Mouse (Mus musculus): ENCODE results near the gene Ear2. TPM values are rescaled to one million over a fixed set of nuclear protein-coding genes. Genes with fewer than 3 reads are reported as not detected.
"Not testable (repeated sequence)": the region's sequence is repeated elsewhere in the genome, so short reads cannot be mapped to it uniquely, and the experiment has no call there.

The Ear2 gene
- not detected in 2 replicates for polyA plus RNA-seq (2014; fragmentation: Nextera tagmentation; extraction: Ambion mirVana)

DNA sequence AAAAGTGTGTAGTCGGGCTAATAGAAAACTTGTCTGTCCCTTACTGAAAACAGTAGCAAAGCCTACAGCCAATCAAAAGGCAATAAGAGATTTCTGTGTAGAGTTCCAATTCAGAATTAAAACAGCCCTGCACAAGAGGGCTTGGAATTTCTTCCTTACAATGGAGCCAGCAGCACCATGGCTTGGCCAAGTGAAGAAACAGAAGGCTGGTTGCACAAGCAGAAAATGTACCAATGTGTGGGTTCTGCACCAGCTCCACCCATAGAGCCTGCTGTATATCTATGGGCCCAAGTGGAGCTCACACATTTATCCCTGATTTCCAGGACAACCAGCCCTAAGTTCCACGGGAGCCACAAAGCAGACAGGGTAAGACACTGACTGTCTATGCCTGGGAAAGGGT is at the start of gene Ear2:
Gene Ear2, plus strand, starts transcription at position 301 of the 400 bp plus-strand sequence.
- H3K4me3 ChIP-seq (ENCODE audit: low read depth, low read length); H3K9ac ChIP-seq (ENCODE audit: low read length); H3K4me2 ChIP-seq (ENCODE audit: low read length); H3K27me3 ChIP-seq (replicated peaks; ENCODE audit: control insufficient read depth, insufficient read depth, low read length); H3K4me1 ChIP-seq (replicated peaks; ENCODE audit: control insufficient read depth, insufficient read depth, low read length); H3K9me3 ChIP-seq (ENCODE audit: control insufficient read depth, low read length); H3K27ac ChIP-seq (ENCODE audit: low read depth); ATAC-seq (replicated peaks; ENCODE audit: low FRiP score, low TSS enrichment, low read depth); H3K36me3 ChIP-seq (ENCODE audit: control insufficient read depth, insufficient read depth, low read length); DNase-seq (ENCODE audit: low spot score): not testable (repeated sequence)
- WGBS = 81% methylated on average over 2 of the region's 2 CpGs

DNA sequence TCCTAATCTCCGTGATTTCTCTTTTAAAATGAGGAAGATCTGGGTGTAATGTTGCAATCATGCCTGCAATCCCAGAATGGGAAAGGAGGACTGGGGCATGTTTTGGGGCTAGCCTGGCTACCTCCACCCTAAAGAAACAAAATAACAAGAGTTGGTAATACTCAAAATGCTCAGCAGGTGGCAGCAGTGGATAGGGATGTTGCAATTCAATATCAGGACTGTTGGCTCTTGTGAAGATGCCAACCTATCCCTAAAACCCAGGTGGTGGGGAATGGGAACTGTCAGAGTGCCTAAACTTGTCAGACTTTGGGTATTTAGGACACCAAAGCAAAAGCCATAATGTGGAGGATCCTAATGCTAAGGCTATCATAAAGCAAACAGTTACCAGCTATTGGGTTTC is 34.6 kb upstream of the Ear2 start:
- H3K27me3 ChIP-seq (replicated peaks; ENCODE audit: control insufficient read depth, insufficient read depth, low read length); H3K4me3 ChIP-seq (ENCODE audit: low read depth, low read length); ATAC-seq (replicated peaks; ENCODE audit: low FRiP score, low TSS enrichment, low read depth); H3K4me2 ChIP-seq (ENCODE audit: low read length); H3K9ac ChIP-seq (ENCODE audit: low read length); H3K9me3 ChIP-seq (ENCODE audit: control insufficient read depth, low read length); H3K4me1 ChIP-seq (replicated peaks; ENCODE audit: control insufficient read depth, insufficient read depth, low read length); H3K36me3 ChIP-seq (ENCODE audit: control insufficient read depth, insufficient read depth, low read length); H3K27ac ChIP-seq (ENCODE audit: low read depth): not testable (repeated sequence)
- peak; percentile 54 for DNase-seq (ENCODE audit: low spot score)
- WGBS = 73% methylated on average over 1 of the region's 1 CpGs

DNA sequence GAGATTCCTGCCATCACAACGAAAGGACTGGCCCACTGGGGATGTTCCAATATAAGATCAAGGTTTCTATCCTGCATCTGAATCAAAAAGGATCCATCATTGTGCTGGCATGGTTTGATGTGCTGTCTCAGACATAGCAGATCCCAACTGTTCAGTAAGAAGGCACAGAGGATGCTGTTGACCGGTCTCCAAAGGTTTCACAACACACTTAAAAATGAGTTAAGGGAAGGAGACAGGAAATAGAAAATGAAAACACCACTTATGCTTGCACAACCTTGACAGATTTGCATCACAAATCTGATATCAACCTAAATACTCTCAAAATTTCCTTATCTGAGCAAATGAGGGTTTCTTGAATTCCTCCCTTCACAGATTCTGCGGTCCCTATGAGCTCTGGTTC is 31.9 kb upstream of the Ear2 start:
- 86% methylated on average over 1 of the region's 3 CpGs for WGBS
- not testable (repeated sequence) for H3K4me2 ChIP-seq (ENCODE audit: low read length); DNase-seq (ENCODE audit: low spot score); H3K4me1 ChIP-seq (replicated peaks; ENCODE audit: control insufficient read depth, insufficient read depth, low read length); H3K27me3 ChIP-seq (replicated peaks; ENCODE audit: control insufficient read depth, insufficient read depth, low read length); H3K9ac ChIP-seq (ENCODE audit: low read length); ATAC-seq (replicated peaks; ENCODE audit: low FRiP score, low TSS enrichment, low read depth); H3K4me3 ChIP-seq (ENCODE audit: low read depth, low read length); H3K27ac ChIP-seq (ENCODE audit: low read depth); H3K9me3 ChIP-seq (ENCODE audit: control insufficient read depth, low read length); H3K36me3 ChIP-seq (ENCODE audit: control insufficient read depth, insufficient read depth, low read length)

DNA sequence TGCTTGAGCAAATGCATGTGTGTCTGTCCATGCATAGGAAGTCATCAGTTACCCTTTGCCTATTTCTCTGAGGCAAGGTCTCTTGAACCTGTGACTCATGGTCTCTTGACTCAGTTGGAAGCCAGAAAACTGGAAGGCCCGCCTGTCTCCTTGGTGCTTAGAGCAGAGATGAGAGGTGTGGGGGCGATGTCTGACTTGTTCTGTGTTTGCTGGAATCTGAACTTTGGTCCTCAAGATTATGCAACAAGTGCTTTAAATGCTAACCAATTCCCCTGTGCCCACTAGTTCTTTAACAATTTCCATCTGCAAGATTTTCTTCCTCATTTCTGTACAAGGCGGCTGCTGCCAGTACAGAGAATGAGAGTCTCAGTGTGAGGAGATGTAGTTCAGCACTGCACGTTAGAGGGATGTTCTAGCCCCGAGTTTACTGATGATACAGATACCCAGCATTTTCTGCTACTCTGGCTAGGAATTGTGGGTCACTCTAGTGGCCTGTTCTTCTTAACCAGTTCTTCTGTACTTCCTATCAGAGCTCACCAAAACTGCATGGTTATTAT is 24.6 kb upstream of the Ear2 start:
- H3K4me1 ChIP-seq (replicated peaks; ENCODE audit: control insufficient read depth, insufficient read depth, low read length); H3K36me3 ChIP-seq (ENCODE audit: control insufficient read depth, insufficient read depth, low read length); H3K9me3 ChIP-seq (ENCODE audit: control insufficient read depth, low read length); H3K4me2 ChIP-seq (ENCODE audit: low read length); H3K27ac ChIP-seq (ENCODE audit: low read depth); ATAC-seq (replicated peaks; ENCODE audit: low FRiP score, low TSS enrichment, low read depth); H3K9ac ChIP-seq (ENCODE audit: low read length); H3K27me3 ChIP-seq (replicated peaks; ENCODE audit: control insufficient read depth, insufficient read depth, low read length); H3K4me3 ChIP-seq (ENCODE audit: low read depth, low read length); DNase-seq (ENCODE audit: low spot score): not testable (repeated sequence)
- WGBS = 71% methylated on average over 5 of the region's 5 CpGs

- DNase-seq (ENCODE audit: low spot score); H3K9ac ChIP-seq (ENCODE audit: low read length); ATAC-seq (replicated peaks; ENCODE audit: low FRiP score, low TSS enrichment, low read depth); H3K4me3 ChIP-seq (ENCODE audit: low read depth, low read length); H3K36me3 ChIP-seq (ENCODE audit: control insufficient read depth, insufficient read depth, low read length); H3K27me3 ChIP-seq (replicated peaks; ENCODE audit: control insufficient read depth, insufficient read depth, low read length); H3K4me2 ChIP-seq (ENCODE audit: low read length); H3K27ac ChIP-seq (ENCODE audit: low read depth); H3K4me1 ChIP-seq (replicated peaks; ENCODE audit: control insufficient read depth, insufficient read depth, low read length); H3K9me3 ChIP-seq (ENCODE audit: control insufficient read depth, low read length): not testable (repeated sequence)
- WGBS = 72% methylated on average over 1 of the region's 1 CpGs
Measured at GRCm38 (mm10) chr14:44086588-44086987, 15.9 kb upstream of the Ear2 start.

DNA sequence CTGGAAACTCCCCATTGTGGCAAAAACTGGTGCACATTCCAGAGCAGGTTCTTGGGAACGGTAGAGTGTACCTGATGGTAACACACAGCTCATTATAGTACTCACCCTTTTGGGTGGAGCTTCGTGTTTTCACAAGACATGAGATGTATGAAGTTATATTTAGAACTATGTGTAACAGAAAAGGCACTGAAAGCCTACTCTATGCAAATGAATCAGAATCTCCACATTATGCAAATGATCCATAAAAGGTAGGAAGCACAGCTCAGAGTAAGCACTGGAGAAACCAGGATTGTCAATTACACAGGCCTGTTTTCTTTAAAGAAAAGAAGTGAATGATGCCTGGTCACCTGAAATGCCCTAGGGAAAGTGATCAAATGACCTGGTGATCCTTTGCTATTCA is 14.9 kb upstream of the Ear2 start:
- not testable (repeated sequence) for H3K36me3 ChIP-seq (ENCODE audit: control insufficient read depth, insufficient read depth, low read length); H3K4me3 ChIP-seq (ENCODE audit: low read depth, low read length); DNase-seq (ENCODE audit: low spot score); H3K4me2 ChIP-seq (ENCODE audit: low read length); H3K9ac ChIP-seq (ENCODE audit: low read length); H3K27ac ChIP-seq (ENCODE audit: low read depth); H3K27me3 ChIP-seq (replicated peaks; ENCODE audit: control insufficient read depth, insufficient read depth, low read length); H3K4me1 ChIP-seq (replicated peaks; ENCODE audit: control insufficient read depth, insufficient read depth, low read length); H3K9me3 ChIP-seq (ENCODE audit: control insufficient read depth, low read length); ATAC-seq (replicated peaks; ENCODE audit: low FRiP score, low TSS enrichment, low read depth)
- WGBS = 79% methylated on average over 2 of the region's 2 CpGs

- not testable (repeated sequence) for DNase-seq (ENCODE audit: low spot score); H3K27ac ChIP-seq (ENCODE audit: low read depth); H3K9ac ChIP-seq (ENCODE audit: low read length); H3K4me3 ChIP-seq (ENCODE audit: low read depth, low read length); H3K36me3 ChIP-seq (ENCODE audit: control insufficient read depth, insufficient read depth, low read length); H3K27me3 ChIP-seq (replicated peaks; ENCODE audit: control insufficient read depth, insufficient read depth, low read length); H3K9me3 ChIP-seq (ENCODE audit: control insufficient read depth, low read length); H3K4me2 ChIP-seq (ENCODE audit: low read length); H3K4me1 ChIP-seq (replicated peaks; ENCODE audit: control insufficient read depth, insufficient read depth, low read length); ATAC-seq (replicated peaks; ENCODE audit: low FRiP score, low TSS enrichment, low read depth)
- 71% methylated on average over 1 of the region's 1 CpGs for WGBS
Measured at GRCm38 (mm10) chr14:44091524-44091923, 10.9 kb upstream of the Ear2 start.

GRCm38 (mm10) chr14:44094445-44094844 is 8.0 kb upstream of the Ear2 start:
- H3K4me3 ChIP-seq (ENCODE audit: low read depth, low read length); H3K9ac ChIP-seq (ENCODE audit: low read length); H3K27ac ChIP-seq (ENCODE audit: low read depth); H3K4me2 ChIP-seq (ENCODE audit: low read length); H3K4me1 ChIP-seq (replicated peaks; ENCODE audit: control insufficient read depth, insufficient read depth, low read length); ATAC-seq (replicated peaks; ENCODE audit: low FRiP score, low TSS enrichment, low read depth); DNase-seq (ENCODE audit: low spot score); H3K27me3 ChIP-seq (replicated peaks; ENCODE audit: control insufficient read depth, insufficient read depth, low read length); H3K36me3 ChIP-seq (ENCODE audit: control insufficient read depth, insufficient read depth, low read length); H3K9me3 ChIP-seq (ENCODE audit: control insufficient read depth, low read length): not testable (repeated sequence)
- 17% methylated on average over 5 of the region's 5 CpGs for WGBS

DNA sequence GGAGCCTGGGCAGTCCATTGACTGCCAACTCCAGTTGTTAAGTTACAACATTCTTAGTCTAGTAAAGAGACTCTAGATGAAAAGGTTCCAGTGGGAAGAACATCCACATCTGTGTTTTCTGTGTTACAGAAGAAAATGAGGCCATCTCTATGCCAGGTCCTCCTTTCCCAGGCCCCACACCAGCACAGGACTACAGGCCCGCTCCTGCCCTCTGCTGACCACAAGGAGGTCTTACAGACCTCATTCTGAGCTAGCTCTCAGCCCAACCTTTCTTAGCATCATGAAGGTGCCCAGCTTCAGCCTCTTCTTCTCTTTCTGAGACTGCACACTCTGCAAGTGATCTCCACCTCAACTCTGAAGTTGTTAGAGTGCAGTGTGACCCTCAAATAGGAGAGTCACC is 2.4 kb upstream of the Ear2 start:
- not testable (repeated sequence) for H3K27ac ChIP-seq (ENCODE audit: low read depth); H3K4me3 ChIP-seq (ENCODE audit: low read depth, low read length); H3K36me3 ChIP-seq (ENCODE audit: control insufficient read depth, insufficient read depth, low read length); H3K27me3 ChIP-seq (replicated peaks; ENCODE audit: control insufficient read depth, insufficient read depth, low read length); H3K9ac ChIP-seq (ENCODE audit: low read length); DNase-seq (ENCODE audit: low spot score); H3K9me3 ChIP-seq (ENCODE audit: control insufficient read depth, low read length); ATAC-seq (replicated peaks; ENCODE audit: low FRiP score, low TSS enrichment, low read depth); H3K4me1 ChIP-seq (replicated peaks; ENCODE audit: control insufficient read depth, insufficient read depth, low read length); H3K4me2 ChIP-seq (ENCODE audit: low read length)
- WGBS = no CpG with 5 or more reads among the region's 1 CpGs

Data from intestine, embryonic 14.5 days (tissue).